Mouse (Mus musculus): ENCODE results near the gene Tubb2a. TPM values are rescaled to one million over a fixed set of nuclear protein-coding genes. Genes with fewer than 3 reads are reported as not detected.
A peak's percentile ranks its signal among the peaks of the same experiment; 100 is the strongest.

Tubb2a gene
- polyA plus RNA-seq, 1 experiment from 2014 or later: 170 TPM

DNA sequence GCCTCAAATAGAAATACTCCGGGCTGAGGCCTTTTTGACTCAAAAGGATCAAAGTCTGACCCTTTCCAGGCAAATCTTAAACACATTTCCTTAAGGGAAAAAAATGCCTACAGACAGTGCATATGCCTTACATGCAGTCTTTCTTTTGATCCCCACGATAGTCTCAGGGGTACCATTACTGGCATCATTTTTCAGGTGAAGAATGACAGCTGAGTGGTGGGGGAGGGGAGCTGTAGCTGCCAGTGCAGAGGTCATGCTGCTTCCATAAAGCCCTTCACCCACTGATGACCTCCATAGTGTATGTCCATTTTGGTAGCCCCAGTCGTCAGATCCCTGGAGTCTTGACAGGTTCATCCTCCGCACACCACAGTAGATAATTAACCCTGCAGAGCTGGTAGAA lies 7.5 kb downstream of the Tubb2a start:
- Histone ChIP-seq H3K36me3 (no peaks in the 10 kb centered on the region), H3K27me3 (replicated peaks) (no peaks in the 10 kb centered on the region), H3K4me2 (replicated peaks) (no peak overlapping the region), H3K4me3 (replicated peaks) (no peak overlapping the region), H3K4me1 (replicated peaks) (no peaks in the 10 kb centered on the region), H3K9ac (no peak overlapping the region), H3K27ac (no peak overlapping the region), H3K9me3 (no peaks in the 10 kb centered on the region)
- no peak for ATAC-seq
- WGBS: 48% methylated on average over 4 of the region's 4 CpGs

- Histone ChIP-seq H3K4me1 (replicated peaks) (no peaks in the 10 kb centered on the region), H3K36me3 (no peaks in the 10 kb centered on the region), H3K9me3 (no peaks in the 10 kb centered on the region), H3K4me2 (replicated peaks) (no peak overlapping the region), H3K4me3 (replicated peaks) (no peak overlapping the region), H3K27ac (no peak overlapping the region), H3K9ac (no peak overlapping the region), H3K27me3 (replicated peaks) (no peaks in the 10 kb centered on the region)
- 89% methylated on average over 1 of the region's 1 CpGs for WGBS
- no peak for ATAC-seq
Observed at GRCm38 (mm10) chr13:34066351-34066750, 11.5 kb downstream of the Tubb2a start.

DNA sequence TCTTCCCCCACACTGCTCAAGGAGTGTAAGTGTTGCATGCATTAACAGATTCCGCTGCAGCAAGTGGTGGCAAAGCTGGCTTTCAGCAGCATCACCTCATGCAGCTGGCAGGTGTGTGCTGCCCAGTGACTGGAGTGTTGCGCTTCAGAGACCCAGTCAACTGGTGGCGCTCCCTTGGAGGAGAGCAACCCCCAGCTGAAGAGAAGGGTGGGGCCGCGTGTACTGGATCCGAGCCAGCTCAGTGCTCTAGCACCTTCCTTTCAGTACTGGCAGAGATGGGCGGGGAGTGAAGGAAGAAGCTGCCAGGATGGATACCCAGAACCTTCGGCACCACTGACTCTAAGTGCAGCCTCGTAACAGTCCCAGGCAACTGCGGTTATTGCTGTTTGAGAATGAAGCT lies 15.3 kb downstream of the Tubb2a start:
- WGBS: 86% methylated on average over 10 of the region's 10 CpGs
- Histone ChIP-seq H3K9me3 (no peaks in the 10 kb centered on the region), H3K9ac (no peak overlapping the region), H3K27ac (no peak overlapping the region), H3K27me3 (replicated peaks) (no peaks in the 10 kb centered on the region), H3K4me2 (replicated peaks) (no peak overlapping the region), H3K4me1 (replicated peaks) (no peaks in the 10 kb centered on the region), H3K36me3 (no peaks in the 10 kb centered on the region), H3K4me3 (replicated peaks) (no peak overlapping the region)
- no peak for ATAC-seq

DNA sequence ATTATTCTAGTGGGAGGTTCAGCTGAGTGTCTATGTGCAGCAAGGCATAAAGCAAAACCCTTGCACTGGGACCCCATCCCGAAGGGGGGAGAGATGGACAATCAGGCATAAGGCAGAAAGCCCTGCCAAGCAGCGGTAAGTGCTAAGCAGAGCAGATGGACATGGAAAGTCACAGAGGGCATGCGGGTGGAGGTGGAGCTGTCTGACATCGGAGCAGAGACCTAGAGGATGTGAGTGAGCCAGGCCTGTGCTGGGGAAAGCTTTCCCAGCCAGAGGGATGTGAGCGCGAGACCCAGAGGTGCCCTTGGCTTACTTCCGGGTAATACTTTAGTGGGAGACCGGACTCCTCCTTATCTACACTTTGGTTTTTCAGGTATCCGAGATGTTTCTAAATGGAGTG lies 17.7 kb downstream of the Tubb2a start:
- Histone ChIP-seq H3K9ac (no peak overlapping the region), H3K9me3 (no peaks in the 10 kb centered on the region), H3K4me3 (replicated peaks) (no peak overlapping the region), H3K4me1 (replicated peaks) (no peaks in the 10 kb centered on the region), H3K36me3 (no peaks in the 10 kb centered on the region), H3K4me2 (replicated peaks) (no peak overlapping the region), H3K27ac (no peak overlapping the region), H3K27me3 (replicated peaks) (no peaks in the 10 kb centered on the region)
- no peak for ATAC-seq
- 90% methylated on average over 9 of the region's 9 CpGs for WGBS

GRCm38 (mm10) chr13:34057252-34057651 lies 20.6 kb downstream of the Tubb2a start:
- Histone ChIP-seq H3K9me3 (no peaks in the 10 kb centered on the region), H3K9ac (no peak overlapping the region), H3K4me3 (replicated peaks) (no peak overlapping the region), H3K4me1 (replicated peaks) (0 out of 2 replicates have a peak, but pooled peaks cover 2% of the 10 kb centered on the region), H3K4me2 (replicated peaks) (no peak overlapping the region), H3K27ac (no peak overlapping the region), H3K36me3 (no peaks in the 10 kb centered on the region), H3K27me3 (replicated peaks) (no peaks in the 10 kb centered on the region)
- ATAC-seq: no peak
- 89% methylated on average over 1 of the region's 1 CpGs for WGBS

DNA sequence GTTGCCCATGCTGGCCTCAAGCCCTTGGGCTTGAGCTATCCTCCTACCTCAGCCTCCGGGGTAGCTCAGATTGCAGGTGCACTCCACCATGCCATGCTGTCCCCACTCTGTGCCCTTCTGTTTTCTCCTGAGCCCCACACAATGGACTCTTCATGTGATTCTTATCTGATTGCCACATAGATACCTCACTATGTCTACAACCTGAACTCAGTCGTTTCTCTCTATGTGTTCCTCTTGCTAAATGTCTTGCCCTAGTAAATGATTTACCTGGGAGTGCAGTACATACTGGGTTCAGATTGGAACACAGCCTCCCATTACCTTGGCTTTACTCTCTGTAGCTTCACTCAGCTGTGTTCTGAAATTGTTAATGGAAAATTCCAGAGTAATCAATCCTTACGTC lies 22.8 kb downstream of the Tubb2a start:
- H3K9me3 ChIP-seq: no peaks in the 10 kb centered on the region
- H3K27ac ChIP-seq: 0 out of 2 replicates have a peak overlapping the region, but pooled peaks have one; percentile 28
- no peak overlapping the region for H3K4me3 ChIP-seq (replicated peaks)
- 69% methylated on average over 3 of the region's 3 CpGs for WGBS
- no peaks in the 10 kb centered on the region for H3K27me3 ChIP-seq (replicated peaks)
- H3K36me3 ChIP-seq: no peaks in the 10 kb centered on the region
- H3K4me2 ChIP-seq (replicated peaks): no peak overlapping the region
- 0 out of 2 replicates have a peak, but pooled peaks cover 2% of the 10 kb centered on the region for H3K4me1 ChIP-seq (replicated peaks)
- ATAC-seq: peak; percentile 93
- H3K9ac ChIP-seq: no peak overlapping the region

DNA sequence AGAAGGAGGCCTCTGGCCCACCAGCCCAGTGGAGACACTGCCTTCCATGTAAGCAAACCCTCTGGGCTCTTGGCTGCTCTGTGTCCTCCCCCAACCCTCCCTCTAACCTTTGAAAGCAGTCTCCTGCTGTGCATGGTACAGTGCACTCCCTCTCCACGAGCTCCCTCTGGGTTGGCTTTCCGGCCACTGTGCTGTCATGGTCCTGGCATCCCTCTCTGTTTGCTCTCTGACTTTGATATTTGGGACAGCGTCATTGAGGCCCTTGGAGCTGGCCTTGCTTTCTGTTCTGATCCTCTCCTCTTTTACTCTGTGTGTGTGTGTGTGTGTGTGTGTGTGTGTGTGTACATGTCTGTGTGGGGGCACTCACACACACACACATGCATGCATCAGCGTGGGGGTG lies 23.4 kb downstream of the Tubb2a start:
- Histone ChIP-seq H3K27ac (no peak overlapping the region), H3K4me1 (replicated peaks) (0 out of 2 replicates have a peak, but pooled peaks cover 2% of the 10 kb centered on the region), H3K9me3 (no peaks in the 10 kb centered on the region), H3K4me2 (replicated peaks) (no peak overlapping the region), H3K9ac (no peak overlapping the region), H3K27me3 (replicated peaks) (no peaks in the 10 kb centered on the region), H3K4me3 (replicated peaks) (no peak overlapping the region), H3K36me3 (no peaks in the 10 kb centered on the region)
- WGBS: 76% methylated on average over 4 of the region's 4 CpGs
- peak; percentile 41 for ATAC-seq

- WGBS: 81% methylated on average over 13 of the region's 13 CpGs
- no peak for ATAC-seq
- Histone ChIP-seq H3K9me3 (no peaks in the 10 kb centered on the region), H3K4me3 (replicated peaks) (no peak overlapping the region), H3K27me3 (replicated peaks) (no peaks in the 10 kb centered on the region), H3K4me2 (replicated peaks) (no peak overlapping the region), H3K4me1 (replicated peaks) (0 out of 2 replicates have a peak, but pooled peaks cover 2% of the 10 kb centered on the region), H3K27ac (no peak overlapping the region), H3K36me3 (no peaks in the 10 kb centered on the region), H3K9ac (no peak overlapping the region)
Observed at GRCm38 (mm10) chr13:34053673-34054282, 24.0 kb downstream of the Tubb2a start.

- Histone ChIP-seq H3K9me3 (no peaks in the 10 kb centered on the region), H3K4me1 (replicated peaks) (0 out of 2 replicates have a peak, but pooled peaks cover 2% of the 10 kb centered on the region), H3K27ac (no peak overlapping the region), H3K36me3 (no peaks in the 10 kb centered on the region), H3K27me3 (replicated peaks) (no peaks in the 10 kb centered on the region), H3K4me2 (replicated peaks) (no peak overlapping the region), H3K4me3 (replicated peaks) (no peak overlapping the region), H3K9ac (no peak overlapping the region)
- WGBS: 92% methylated on average over 3 of the region's 3 CpGs
- no peak for ATAC-seq
Observed at GRCm38 (mm10) chr13:34051692-34052091, 26.1 kb downstream of the Tubb2a start.

DNA sequence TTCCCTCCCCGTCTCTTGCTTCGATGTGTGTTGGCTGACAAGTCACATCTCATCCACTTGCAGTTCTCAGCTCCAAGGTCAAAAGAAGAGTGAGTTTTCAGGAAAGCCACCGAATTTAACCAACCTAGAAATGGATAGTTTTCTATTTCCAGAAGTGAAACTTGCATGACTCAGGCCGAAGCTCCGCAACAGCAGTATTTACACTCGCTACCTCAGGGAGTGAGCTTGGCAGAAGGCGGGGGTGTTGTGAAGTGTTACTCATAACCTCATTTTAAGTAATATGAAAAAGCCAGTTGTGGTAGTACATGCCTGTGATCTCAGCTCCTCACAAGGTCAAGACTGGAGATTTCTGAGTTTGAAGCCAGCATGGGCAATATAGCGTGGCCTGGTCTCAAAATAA lies 27.3 kb downstream of the Tubb2a start:
- Histone ChIP-seq H3K9ac (no peak overlapping the region), H3K4me3 (replicated peaks) (no peak overlapping the region), H3K27ac (no peak overlapping the region), H3K36me3 (no peaks in the 10 kb centered on the region), H3K4me2 (replicated peaks) (no peak overlapping the region), H3K4me1 (replicated peaks) (0 out of 2 replicates have a peak, but pooled peaks cover 4% of the 10 kb centered on the region), H3K27me3 (replicated peaks) (no peaks in the 10 kb centered on the region), H3K9me3 (no peaks in the 10 kb centered on the region)
- WGBS: 92% methylated on average over 8 of the region's 8 CpGs
- ATAC-seq: no peak

DNA sequence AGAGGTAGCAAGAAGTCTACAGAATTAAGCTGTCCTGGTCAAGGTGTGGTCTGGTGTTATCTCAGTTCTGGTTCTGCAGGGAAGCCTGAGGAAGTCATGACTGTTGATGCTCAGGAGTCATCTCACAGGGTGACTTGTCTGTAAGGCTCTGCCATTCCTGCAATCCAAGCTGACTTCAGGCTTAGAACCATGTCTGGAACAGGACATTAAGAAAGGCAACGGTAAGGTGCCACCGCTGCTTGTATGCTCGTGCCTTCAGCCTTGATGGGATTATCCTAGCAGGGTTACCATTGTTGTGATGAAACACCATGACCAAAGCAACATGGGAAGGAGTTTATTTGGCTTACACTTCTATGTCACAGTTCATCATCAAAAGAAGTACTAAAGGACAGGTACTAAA lies 30.3 kb downstream of the Tubb2a start:
- Histone ChIP-seq H3K27ac (no peak overlapping the region), H3K27me3 (replicated peaks) (no peaks in the 10 kb centered on the region), H3K4me1 (replicated peaks) (0 out of 2 replicates have a peak, but pooled peaks cover 2% of the 10 kb centered on the region), H3K9ac (no peak overlapping the region), H3K9me3 (no peaks in the 10 kb centered on the region), H3K36me3 (no peaks in the 10 kb centered on the region), H3K4me3 (replicated peaks) (no peak overlapping the region), H3K4me2 (replicated peaks) (no peak overlapping the region)
- 95% methylated on average over 3 of the region's 3 CpGs for WGBS
- no peak for ATAC-seq

- ATAC-seq: peak; percentile 87
- 41% methylated on average over 11 of the region's 11 CpGs for WGBS
Observed at GRCm38 (mm10) chr13:34046421-34047012, 31.3 kb downstream of the Tubb2a start.

More at GRCm38 (mm10) chr13:34046421-34047012, 31.3 kb downstream of the Tubb2a start:
- no peak overlapping the region for H3K9ac ChIP-seq
- H3K9me3 ChIP-seq: no peaks in the 10 kb centered on the region
- no peak overlapping the region for H3K27ac ChIP-seq
- no peaks in the 10 kb centered on the region for H3K36me3 ChIP-seq
- H3K27me3 ChIP-seq (replicated peaks): no peaks in the 10 kb centered on the region
- H3K4me2 ChIP-seq (replicated peaks): no peak overlapping the region
- H3K4me3 ChIP-seq (replicated peaks): no peak overlapping the region
- H3K4me1 ChIP-seq (replicated peaks): 0 out of 2 replicates have a peak, but pooled peaks cover 2% of the 10 kb centered on the region
